Mouse (Mus musculus) Patski (cell line): ENCODE data around the gene Ankrd55. TPM values are rescaled to one million over a fixed set of nuclear protein-coding genes. Genes with fewer than 3 reads are reported as not detected.
"Not testable (repeated sequence)": the region's sequence is repeated elsewhere in the genome, so short reads cannot be mapped to it uniquely, and the experiment has no call there.

Experiments used
- ATAC-seq: fragments of 100-300 bp; one replicate; pipeline ENCODE4 v1.8.0; 2021
- CTCF ChIA-PET: fragments of 350-600 bp; sonication (Branson Sonifier 250); formaldehyde crosslinking; loops from one replicate; lab custom pipeline; 2022; ENCODE audit warnings: inconsistent platforms; lab: Charles Lee
- POLR2A ChIA-PET: fragments of 350-600 bp; sonication (Branson Sonifier 250); formaldehyde crosslinking; loops from one replicate; lab custom pipeline; 2022; ENCODE audit warnings: antibody characterized with exemption, inconsistent platforms; lab: Charles Lee
- DNase-seq: peaks from one replicate; pipeline ENCODE4 v3.0.0-alpha.2; 2011; ENCODE audit warnings: low read depth, low spot score
- H3K27me3 ChIP-seq: fragments of 371-371 bp; one replicate; pipeline ENCODE4 v1.5.1; 2021
- CTCF ChIP-seq: fragments of 100-300 bp; IDR thresholded peaks from one replicate; pipeline ENCODE4 v1.5.1; 2021
- in situ Hi-C: fragments of 300-500 bp; cut with MboI; formaldehyde crosslinking; loops from 3 replicates; pipeline ENCODE4 v1.11.1; 2018; ENCODE audit warnings: low pct_unique_long_range_greater_than_20kb, mixed read lengths
- polyA plus RNA-seq: library from polyadenylated mRNA; unstranded; gene quantifications from one replicate; pipeline ENCODE4 v1.2.3, GENCODE M21; 2021

Ankrd55 gene
- polyA plus RNA-seq, 1 experiment from 2014 or later, result 1.2 TPM

DNA sequence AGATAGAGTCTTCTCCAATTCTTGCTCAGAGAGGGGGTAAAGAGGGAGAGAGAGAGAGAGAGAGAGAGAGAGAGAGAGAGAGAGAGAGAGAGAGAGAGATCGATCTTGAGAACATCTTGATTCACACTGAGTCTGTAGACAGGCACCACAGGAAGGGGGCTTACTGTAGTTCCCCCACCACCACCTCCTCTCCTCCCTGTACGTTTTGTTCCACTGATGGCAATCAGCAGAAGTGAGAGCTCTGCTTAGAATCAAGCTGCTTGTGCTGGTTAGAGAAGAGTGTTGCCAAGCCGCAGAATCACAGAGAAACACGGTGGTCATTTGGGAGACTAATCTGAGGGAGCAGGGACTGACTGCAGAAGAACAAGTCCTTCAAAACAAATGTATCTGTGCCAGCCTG is 1.7 kb downstream of the Ankrd55 start:
- no peak for ATAC-seq
- DNase-seq, result no peak
- ChIA-PET CTCF (interaction anchor here (0.8 to 1.0 kb wide), 2 partner anchors 13 to 19 kb away, joined by 3 read pairs; no protein-coding TSS in a partner anchor), POLR2A (no interaction called here)
- in situ Hi-C loops, result loop anchor here (25.0 kb wide), 3 partner anchors 347 to 697 kb away; partner anchors contain the start of genes Ccno and Mcidas
- no peaks in the 10 kb centered on the region for H3K27me3 ChIP-seq
- no peak for TF ChIP-seq CTCF

DNA sequence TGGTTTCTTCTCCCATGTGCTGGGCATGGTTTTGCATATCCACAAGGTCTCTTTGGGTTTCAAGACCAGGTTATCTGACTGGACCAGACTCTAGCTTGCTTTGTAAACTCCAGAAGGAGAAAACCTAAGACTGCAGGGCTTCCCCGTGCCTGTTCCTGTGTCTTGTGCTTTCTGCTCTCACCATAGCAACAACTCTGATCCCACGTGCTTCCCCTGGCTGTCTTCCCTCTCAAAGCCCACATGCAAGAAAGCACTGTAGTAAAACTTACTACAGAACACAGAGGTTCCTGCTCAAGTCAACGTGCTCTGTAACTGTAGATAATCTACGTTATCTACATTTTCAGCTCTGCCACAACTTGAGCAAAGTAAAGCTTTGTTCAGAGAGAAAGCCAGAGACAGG is 4.2 kb downstream of the Ankrd55 start:
- POLR2A ChIA-PET, result interaction anchor here (0.6 kb wide), 1 partner anchor 9 kb away, joined by 3 read pairs; no protein-coding TSS in a partner anchor
- CTCF ChIA-PET, result no interaction called here
- no peak for ATAC-seq
- in situ Hi-C loops, result loop anchor here (25.0 kb wide), 3 partner anchors 345 to 695 kb away; partner anchors contain the start of genes Ccno and Mcidas
- no peak for TF ChIP-seq CTCF
- no peak for DNase-seq
- no peaks in the 10 kb centered on the region for H3K27me3 ChIP-seq

DNA sequence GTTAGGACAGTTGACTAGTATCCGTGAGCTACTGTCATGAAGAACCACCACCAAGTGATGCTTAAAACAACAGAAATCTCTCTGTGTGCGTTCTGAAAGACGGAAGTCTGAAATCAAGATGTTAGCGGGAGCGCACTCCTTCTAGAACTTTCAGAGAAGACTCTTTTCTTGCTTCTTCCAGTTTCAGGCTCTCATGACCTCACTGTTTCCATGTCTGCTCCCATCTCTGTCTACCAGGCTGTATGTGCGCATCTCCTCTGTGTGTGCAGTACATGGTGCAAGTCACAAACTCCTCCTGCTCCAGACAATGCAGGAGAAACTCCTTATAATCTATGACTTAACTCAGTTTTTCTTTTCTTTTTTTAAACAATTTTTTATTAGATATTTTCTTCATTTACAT is 4.8 kb downstream of the Ankrd55 start:
- CTCF ChIA-PET, result no interaction called here
- in situ Hi-C loops, result loop anchor here (25.0 kb wide), 3 partner anchors 344 to 694 kb away; partner anchors contain the start of genes Ccno and Mcidas
- POLR2A ChIA-PET, result no interaction called here
- H3K27me3 ChIP-seq, result no peaks in the 10 kb centered on the region
- DNase-seq, result no peak
- TF ChIP-seq CTCF, result no peak
- no peak for ATAC-seq

DNA sequence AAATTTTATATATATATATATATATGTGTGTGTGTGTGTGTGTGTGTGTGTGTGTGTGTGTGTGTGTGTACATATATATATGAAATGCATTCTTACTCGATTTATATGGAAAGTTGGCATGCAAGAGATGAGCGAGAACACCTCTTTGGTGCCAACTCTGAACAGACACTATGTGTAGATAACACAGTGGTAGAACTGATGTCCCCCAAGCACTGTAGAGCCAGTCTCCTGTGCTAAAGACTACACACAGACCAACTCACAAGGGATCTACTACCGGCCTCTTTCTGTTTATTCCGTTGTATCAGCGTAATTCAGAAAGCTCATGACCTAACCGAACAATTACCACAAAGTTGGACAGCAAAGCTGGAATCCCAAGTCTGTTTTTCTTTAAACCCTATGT is 6.2 kb downstream of the Ankrd55 start:
- CTCF ChIA-PET, result no interaction called here
- no peak for DNase-seq
- no peak for ATAC-seq
- POLR2A ChIA-PET, result interaction anchor here (0.7 kb wide), 1 partner anchor 287 kb away, joined by 3 read pairs; no protein-coding TSS in a partner anchor
- TF ChIP-seq CTCF, result no peak
- in situ Hi-C loops, result loop anchor here (25.0 kb wide), 3 partner anchors 343 to 693 kb away; partner anchors contain the start of genes Ccno and Mcidas
- H3K27me3 ChIP-seq, result no peaks in the 10 kb centered on the region

DNA sequence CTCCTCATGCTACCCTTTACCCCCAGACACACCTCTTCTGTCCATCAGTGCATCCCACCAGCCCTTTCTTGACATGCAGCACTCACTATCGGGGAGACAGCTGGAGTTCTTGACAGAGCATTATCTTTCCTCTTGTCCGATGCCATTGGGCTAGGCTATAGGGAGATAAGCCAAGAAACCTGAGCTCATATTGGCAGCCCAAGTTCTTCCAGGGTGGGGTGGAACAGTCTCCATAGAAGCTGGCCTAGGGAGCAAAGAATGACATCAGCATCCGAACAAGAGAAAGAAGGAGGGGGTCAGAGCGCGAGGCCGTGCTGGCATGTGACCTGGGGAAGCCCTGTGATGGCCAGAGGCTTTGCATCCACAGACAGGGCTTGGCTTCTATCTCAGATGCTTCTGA is 9.5 kb downstream of the Ankrd55 start:
- H3K27me3 ChIP-seq, result no peaks in the 10 kb centered on the region
- no peak for TF ChIP-seq CTCF
- in situ Hi-C loops, result loop anchor here (25.0 kb wide), 3 partner anchors 340 to 690 kb away; partner anchors contain the start of genes Ccno and Mcidas
- no peak for ATAC-seq
- no peak for DNase-seq
- ChIA-PET CTCF (interaction anchor here (1.1 kb wide), 1 partner anchor 233 kb away, joined by 3 read pairs; no protein-coding TSS in a partner anchor), POLR2A (no interaction called here)

DNA sequence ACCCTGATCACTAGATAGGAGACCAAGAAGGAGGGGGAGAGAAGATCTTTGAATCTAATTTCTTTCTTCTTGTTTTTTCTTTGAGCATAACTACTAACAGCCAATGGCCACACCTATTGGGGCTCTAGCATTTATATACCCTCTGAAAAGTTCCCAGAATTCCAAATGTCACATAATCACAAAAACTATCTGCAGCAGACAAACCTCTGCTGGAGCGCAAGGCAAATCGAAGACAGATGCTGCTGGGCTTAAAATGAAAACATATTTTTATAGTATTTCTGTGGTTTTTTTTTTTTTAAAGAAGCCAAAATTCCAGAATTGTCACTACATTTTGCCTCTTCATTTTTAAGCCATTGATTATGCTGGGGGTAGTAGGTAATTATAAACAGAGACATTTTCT is 15.2 kb downstream of the Ankrd55 start:
- no peak for TF ChIP-seq CTCF
- no peaks in the 10 kb centered on the region for H3K27me3 ChIP-seq
- POLR2A ChIA-PET, result no interaction called here
- in situ Hi-C loops, result no loop called here
- CTCF ChIA-PET, result interaction anchor here (0.7 to 0.9 kb wide), 2 partner anchors 13 to 225 kb away, joined by 3 read pairs; no protein-coding TSS in a partner anchor
- ATAC-seq (no peak), DNase-seq (no peak)

DNA sequence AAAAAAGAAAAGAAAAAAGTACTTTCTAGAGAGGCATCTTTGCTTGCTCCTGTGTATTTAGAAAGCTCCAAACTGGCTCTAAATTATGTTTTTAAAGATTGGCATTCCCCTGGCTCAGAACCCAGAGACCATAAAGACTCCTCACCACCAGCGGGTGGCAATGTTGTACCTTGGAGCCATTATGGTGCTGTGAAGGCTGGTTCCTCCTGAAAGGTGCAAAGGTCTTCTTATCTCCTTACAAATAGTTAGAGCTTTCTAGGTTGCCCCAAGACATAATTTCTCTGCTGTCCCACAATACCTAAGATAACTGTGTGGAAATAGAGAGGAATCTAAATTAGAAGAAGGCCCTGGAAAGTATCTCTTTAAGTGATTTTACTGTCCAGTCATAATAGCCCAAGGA is 20.4 kb downstream of the Ankrd55 start:
- in situ Hi-C loops, result loop anchor here (5.0 kb wide), 1 partner anchor 219 kb away; no protein-coding TSS in a partner anchor
- no peaks in the 10 kb centered on the region for H3K27me3 ChIP-seq
- TF ChIP-seq CTCF, result peak; percentile 79
- no peak for DNase-seq
- ChIA-PET POLR2A (interaction anchor here (1.4 kb wide), 1 partner anchor 201 kb away, joined by 3 read pairs; no protein-coding TSS in a partner anchor), CTCF (interaction anchor here (0.6 to 5.7 kb wide), 13 partner anchors 13 to 221 kb away, joined by 3 to 53 read pairs (median 3); partner anchors contain the start of gene Ankrd55)
- no peak for ATAC-seq

DNA sequence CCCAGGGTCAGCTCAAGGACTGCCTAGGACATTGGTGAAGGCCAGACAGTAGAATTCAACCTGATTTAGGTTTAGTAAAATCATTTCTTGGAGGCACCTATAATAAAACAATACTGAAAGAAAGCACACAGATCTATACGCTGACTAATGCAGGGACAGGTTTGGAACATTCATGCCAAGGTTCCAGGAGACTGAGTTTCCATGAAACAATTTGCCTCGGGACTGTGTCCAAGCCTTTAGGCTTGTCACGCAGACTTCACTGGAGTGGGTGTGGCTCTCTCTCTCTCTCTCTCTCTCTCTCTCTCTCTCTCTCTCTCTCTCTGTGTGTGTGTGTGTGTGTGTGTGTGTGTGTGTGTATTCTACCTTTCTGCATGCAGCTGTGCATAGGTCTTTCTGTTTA is 23.4 kb downstream of the Ankrd55 start:
- ChIA-PET CTCF (interaction anchor here (5.7 kb wide), 1 partner anchor 197 kb away, joined by 34 read pairs; no protein-coding TSS in a partner anchor), POLR2A (interaction anchor here (0.6 kb wide), 1 partner anchor 312 kb away, joined by 5 read pairs; no protein-coding TSS in a partner anchor)
- DNase-seq, in situ Hi-C loops, ATAC-seq, H3K27me3 ChIP-seq: not testable (repeated sequence)

DNA sequence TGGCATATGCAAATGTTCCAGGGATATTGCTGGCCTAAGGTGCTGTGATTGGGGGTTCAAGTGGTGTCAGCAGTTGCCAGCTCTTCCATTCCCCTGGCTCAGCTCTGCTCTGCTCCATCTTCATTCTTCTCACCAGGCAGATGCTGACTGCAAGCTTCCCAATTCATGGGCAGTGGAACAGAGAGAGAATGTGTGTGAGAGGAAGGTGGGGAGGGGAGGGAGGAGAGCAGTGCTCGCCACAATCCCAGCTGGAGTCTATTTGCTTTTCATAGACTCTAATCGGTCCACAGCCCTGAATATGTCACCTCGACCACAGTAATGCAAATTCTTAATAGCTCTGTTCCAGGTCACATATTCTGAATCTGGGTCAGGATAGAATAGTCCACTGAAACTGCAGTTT is 27.2 kb downstream of the Ankrd55 start:
- DNase-seq, result no peak
- ChIA-PET CTCF (interaction anchor here (1.7 kb wide), 1 partner anchor 214 kb away, joined by 5 read pairs; no protein-coding TSS in a partner anchor), POLR2A (interaction anchor here (0.9 kb wide), 1 partner anchor 127 kb away, joined by 3 read pairs; no protein-coding TSS in a partner anchor)
- no peak for TF ChIP-seq CTCF
- H3K27me3 ChIP-seq, result no peaks in the 10 kb centered on the region
- in situ Hi-C loops, result loop anchor here (5.0 kb wide), 1 partner anchor 147 kb away; the partner anchor contains the start of gene Il6st
- peak; percentile 70 for ATAC-seq

DNA sequence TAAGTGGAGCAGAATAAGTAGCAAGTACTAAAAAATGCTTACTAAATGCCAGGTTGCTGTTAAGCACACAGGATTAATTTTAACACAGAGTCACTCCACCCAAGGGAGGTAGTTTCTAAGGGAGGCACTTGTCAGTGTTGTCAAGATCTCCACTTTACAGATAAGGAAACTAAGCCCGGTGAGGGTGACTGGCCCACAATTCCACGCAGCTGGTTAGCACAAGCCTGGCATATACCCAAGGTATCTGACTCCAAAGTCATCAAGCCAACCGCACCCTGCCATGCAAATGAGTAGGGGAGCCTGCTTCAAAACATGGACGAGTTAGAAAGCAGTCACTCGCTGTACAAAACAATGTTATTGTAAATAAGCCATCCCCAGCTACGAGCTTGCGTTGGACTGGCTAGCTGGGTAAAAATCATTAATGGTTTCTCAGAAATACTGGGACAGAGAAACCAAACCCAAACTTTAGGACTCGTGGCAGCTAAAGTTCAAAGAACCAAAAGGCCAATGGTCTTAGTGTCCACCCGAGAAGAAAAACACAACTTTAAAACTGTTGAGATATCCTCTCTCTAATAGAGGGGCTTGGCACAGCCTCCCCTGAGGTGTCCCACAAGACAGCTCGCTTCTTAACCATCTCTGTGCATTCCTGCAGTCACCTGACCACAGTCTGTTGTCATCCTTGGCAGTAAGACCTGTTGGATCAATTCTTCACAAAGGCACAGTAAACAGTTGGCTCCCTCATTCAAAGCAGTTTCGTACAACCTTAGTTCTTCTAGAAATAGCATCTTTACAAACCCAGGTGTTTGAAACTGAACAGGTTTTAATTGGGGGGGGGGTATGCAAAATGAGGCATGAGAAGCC is 28.6 kb downstream of the Ankrd55 start:
- H3K27me3 ChIP-seq, result no peaks in the 10 kb centered on the region
- TF ChIP-seq CTCF, result no peak
- ATAC-seq (no peak), DNase-seq (no peak)
- POLR2A ChIA-PET, result no interaction called here
- in situ Hi-C loops, result loop anchor here (5.0 kb wide), 1 partner anchor 145 kb away; the partner anchor contains the start of gene Il6st
- CTCF ChIA-PET, result interaction anchor here (1.2 kb wide), 1 partner anchor 9 kb away, joined by 3 read pairs; no protein-coding TSS in a partner anchor
